Mouse (Mus musculus): ENCODE results near the gene Irf8.

The Irf8 gene
- long read RNA-seq, experiment 1, transcript Irf8-201 (9 exons, 2,847 nt) = major isoform, 17 of 22 reads
- long read RNA-seq, experiment 1, partial matches to known transcripts = 3 of 22 reads
- long read RNA-seq, experiment 1, other reads (novel, unspliced or antisense) = 2 of 22 reads
- long read RNA-seq, experiment 2, partial matches to known transcripts = 2 of 9 reads
- long read RNA-seq, experiment 2, other reads (novel, unspliced or antisense) = 3 of 9 reads

- intact Hi-C loops (cut with DNase I) = loop anchor here (5.0 kb wide), 2 partner anchors 54 to 61 kb away; no protein-coding TSS in a partner anchor
Observed at GRCm38 (mm10) chr8:120735770-120736481, at the start of gene Irf8. TSS of gene Irf8 (plus strand) at chr8:120736358.

GRCm38 (mm10) chr8:120686576-120686975 is 49.6 kb upstream of the Irf8 start:
- intact Hi-C loops (cut with DNase I) = no loop called here

GRCm38 (mm10) chr8:120687786-120688185 is 48.4 kb upstream of the Irf8 start:
- intact Hi-C loops (cut with DNase I) = no loop called here

GRCm38 (mm10) chr8:120688511-120688910 is 47.6 kb upstream of the Irf8 start:
- intact Hi-C loops (cut with DNase I) = no loop called here

GRCm38 (mm10) chr8:120692934-120693333 is 43.2 kb upstream of the Irf8 start:
- intact Hi-C loops (cut with DNase I) = no loop called here

- intact Hi-C loops (cut with DNase I) = no loop called here
Observed at GRCm38 (mm10) chr8:120693861-120694493, 42.2 kb upstream of the Irf8 start.

GRCm38 (mm10) chr8:120696401-120697153 is 39.6 kb upstream of the Irf8 start:
- intact Hi-C loops (cut with DNase I) = no loop called here

GRCm38 (mm10) chr8:120697154-120697978 is 38.8 kb upstream of the Irf8 start:
- intact Hi-C loops (cut with DNase I) = no loop called here

- intact Hi-C loops (cut with DNase I) = no loop called here
Observed at GRCm38 (mm10) chr8:120697979-120698272, 38.2 kb upstream of the Irf8 start.

- intact Hi-C loops (cut with DNase I) = no loop called here
Observed at GRCm38 (mm10) chr8:120698426-120698825, 37.7 kb upstream of the Irf8 start.

GRCm38 (mm10) chr8:120699079-120699478 is 37.1 kb upstream of the Irf8 start:
- intact Hi-C loops (cut with DNase I) = no loop called here

- intact Hi-C loops (cut with DNase I) = no loop called here
Observed at GRCm38 (mm10) chr8:120699565-120699964, 36.6 kb upstream of the Irf8 start.

- intact Hi-C loops (cut with DNase I) = no loop called here
Observed at GRCm38 (mm10) chr8:120700053-120700452, 36.1 kb upstream of the Irf8 start.

GRCm38 (mm10) chr8:120701758-120702465 is 34.2 kb upstream of the Irf8 start:
- intact Hi-C loops (cut with DNase I) = no loop called here

GRCm38 (mm10) chr8:120704203-120704602 is 32.0 kb upstream of the Irf8 start:
- intact Hi-C loops (cut with DNase I) = no loop called here

GRCm38 (mm10) chr8:120705163-120705562 is 31.0 kb upstream of the Irf8 start:
- intact Hi-C loops (cut with DNase I) = no loop called here

GRCm38 (mm10) chr8:120706193-120706592 is 30.0 kb upstream of the Irf8 start:
- intact Hi-C loops (cut with DNase I) = no loop called here

GRCm38 (mm10) chr8:120709176-120709575 is 27.0 kb upstream of the Irf8 start:
- intact Hi-C loops (cut with DNase I) = no loop called here

GRCm38 (mm10) chr8:120715200-120715599 is 21.0 kb upstream of the Irf8 start:
- intact Hi-C loops (cut with DNase I) = no loop called here

GRCm38 (mm10) chr8:120715996-120716680 is 20.0 kb upstream of the Irf8 start:
- intact Hi-C loops (cut with DNase I) = no loop called here
